Mouse (Mus musculus): ENCODE measurements around the gene Gsap. TPM values are rescaled to one million over a fixed set of nuclear protein-coding genes. Genes with fewer than 3 reads are reported as not detected.

Gene Gsap
- polyA plus RNA-seq, 1 experiment from 2014 or later = 0.81 TPM

DNA sequence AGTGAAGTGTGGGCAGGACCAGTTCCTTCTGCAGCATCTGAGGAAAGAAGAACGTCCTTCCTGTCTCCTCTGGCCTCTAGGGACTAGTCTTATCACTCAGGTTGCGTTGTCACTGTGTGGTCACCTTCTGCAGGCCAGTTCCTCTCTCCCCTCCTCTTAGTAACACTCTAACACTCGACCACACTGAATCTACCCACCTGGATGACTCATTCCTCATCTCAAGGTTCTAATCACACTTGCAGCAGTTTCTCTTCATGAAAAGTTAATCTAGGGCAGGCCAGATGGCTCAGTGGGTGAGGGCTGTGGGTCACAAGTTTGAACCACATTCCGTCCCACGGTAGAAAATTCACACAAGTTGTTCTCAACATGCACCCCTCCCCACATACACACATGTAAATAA is 62.8 kb downstream of the Gsap start:
- TF ChIP-seq CTCF (IDR thresholded peaks at IDR 0.05; ENCODE audit: low read depth) = no peak
- Histone ChIP-seq H3K9me3 (ENCODE audit: control insufficient read depth) (no peaks in the 10 kb centered on the region), H3K9ac (ENCODE audit: low read depth, low read length) (no peak overlapping the region), H3K4me3 (ENCODE audit: low read depth, low read length) (no peak overlapping the region), H3K27me3 (replicated peaks; ENCODE audit: control insufficient read depth, insufficient read depth, low read length) (no peaks in the 10 kb centered on the region), H3K27ac (ENCODE audit: low read depth, low read length) (no peak overlapping the region), H3K4me2 (replicated peaks; ENCODE audit: low read depth) (no peak overlapping the region), H3K36me3 (ENCODE audit: control insufficient read depth, insufficient read depth) (no peaks in the 10 kb centered on the region), H3K4me1 (replicated peaks; ENCODE audit: control insufficient read depth, insufficient read depth, low read length) (no peaks in the 10 kb centered on the region)
- no peak for ATAC-seq
- 58% methylated on average over 5 of the region's 5 CpGs for WGBS

DNA sequence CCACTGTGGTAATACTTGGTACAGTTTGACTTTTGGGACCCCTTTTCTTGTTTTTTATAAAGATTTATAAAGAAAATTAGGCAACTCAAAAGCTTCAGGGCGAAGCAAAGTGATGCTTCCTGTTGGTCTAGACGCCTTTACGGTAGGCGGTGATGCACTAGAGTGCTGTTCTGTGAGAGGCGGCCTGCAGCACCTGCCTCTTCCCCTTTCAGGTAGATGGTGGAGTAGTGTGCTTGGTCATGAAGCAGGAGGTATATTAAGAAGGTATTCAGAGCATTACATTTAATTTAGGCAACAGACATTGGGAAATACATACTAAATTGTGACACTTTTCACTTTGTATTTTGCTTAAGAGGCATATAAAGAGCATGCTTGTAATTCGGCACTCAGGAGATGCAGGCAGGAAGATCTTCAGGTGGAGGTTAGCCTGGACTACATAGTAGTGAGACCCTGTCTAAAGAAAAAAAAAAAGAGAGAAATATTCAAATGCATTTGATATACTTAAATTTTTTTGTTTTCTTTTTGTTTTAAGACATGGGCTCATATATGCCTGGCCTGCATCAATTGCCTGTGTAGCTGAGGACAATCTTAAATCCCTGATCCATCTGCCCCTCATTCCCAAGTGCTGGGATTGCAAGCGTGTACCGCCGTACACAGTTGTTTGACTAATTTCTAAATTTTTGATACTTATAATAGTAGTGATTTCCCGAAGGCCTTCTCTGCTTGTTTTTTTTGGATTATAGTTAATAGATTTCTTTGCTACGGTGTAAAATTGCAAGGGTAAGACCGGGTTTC is 68.9 kb downstream of the Gsap start:
- Histone ChIP-seq H3K9ac (ENCODE audit: low read depth, low read length) (no peak overlapping the region), H3K4me2 (replicated peaks; ENCODE audit: low read depth) (no peak overlapping the region), H3K36me3 (ENCODE audit: control insufficient read depth, insufficient read depth) (no peaks in the 10 kb centered on the region), H3K9me3 (ENCODE audit: control insufficient read depth) (no peaks in the 10 kb centered on the region), H3K27ac (ENCODE audit: low read depth, low read length) (no peak overlapping the region), H3K4me1 (replicated peaks; ENCODE audit: control insufficient read depth, insufficient read depth, low read length) (no peaks in the 10 kb centered on the region), H3K27me3 (replicated peaks; ENCODE audit: control insufficient read depth, insufficient read depth, low read length) (no peaks in the 10 kb centered on the region), H3K4me3 (ENCODE audit: low read depth, low read length) (no peak overlapping the region)
- 90% methylated on average over 12 of the region's 12 CpGs for WGBS
- no peak for ATAC-seq
- TF ChIP-seq CTCF (IDR thresholded peaks at IDR 0.05; ENCODE audit: low read depth) = no peak

DNA sequence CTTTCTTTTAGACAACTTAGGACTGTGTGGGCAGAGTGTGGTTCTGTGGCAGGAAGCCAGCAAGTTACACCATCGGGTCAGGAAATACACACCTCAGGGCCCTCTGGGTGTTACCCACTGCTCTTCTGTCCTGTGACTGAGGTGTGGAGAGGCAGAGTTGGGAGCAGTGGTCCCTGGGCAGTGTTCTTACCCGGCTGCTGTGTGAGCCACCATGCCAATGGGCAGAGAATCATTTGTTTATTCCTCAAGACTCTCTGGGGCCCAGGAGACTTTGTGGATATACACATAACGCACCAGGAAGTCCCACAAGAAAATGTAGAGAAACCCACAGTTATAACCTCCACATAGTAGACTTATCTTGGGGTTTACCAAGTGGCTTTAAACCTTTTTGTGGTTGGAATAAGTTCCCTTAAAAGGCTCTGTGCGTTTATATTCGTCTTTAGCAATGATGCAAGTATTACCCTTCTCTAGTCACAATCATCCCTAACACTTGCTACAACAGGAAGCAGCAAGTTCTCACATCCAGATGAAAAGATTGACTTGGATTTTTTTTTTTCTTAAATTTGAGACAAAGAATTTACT is 69.6 kb downstream of the Gsap start:
- H3K4me3 ChIP-seq (ENCODE audit: low read depth, low read length) = no peak overlapping the region
- no peaks in the 10 kb centered on the region for H3K4me1 ChIP-seq (replicated peaks; ENCODE audit: control insufficient read depth, insufficient read depth, low read length)
- ATAC-seq = no peak
- H3K27me3 ChIP-seq (replicated peaks; ENCODE audit: control insufficient read depth, insufficient read depth, low read length) = no peaks in the 10 kb centered on the region
- H3K9ac ChIP-seq (ENCODE audit: low read depth, low read length) = no peak overlapping the region
- 77% methylated on average over 5 of the region's 5 CpGs for WGBS
- TF ChIP-seq CTCF (IDR thresholded peaks at IDR 0.05; ENCODE audit: low read depth) = no peak
- no peaks in the 10 kb centered on the region for H3K9me3 ChIP-seq (ENCODE audit: control insufficient read depth)
- H3K4me2 ChIP-seq (replicated peaks; ENCODE audit: low read depth) = no peak overlapping the region
- no peak overlapping the region for H3K27ac ChIP-seq (ENCODE audit: low read depth, low read length)
- H3K36me3 ChIP-seq (ENCODE audit: control insufficient read depth, insufficient read depth) = no peaks in the 10 kb centered on the region

DNA sequence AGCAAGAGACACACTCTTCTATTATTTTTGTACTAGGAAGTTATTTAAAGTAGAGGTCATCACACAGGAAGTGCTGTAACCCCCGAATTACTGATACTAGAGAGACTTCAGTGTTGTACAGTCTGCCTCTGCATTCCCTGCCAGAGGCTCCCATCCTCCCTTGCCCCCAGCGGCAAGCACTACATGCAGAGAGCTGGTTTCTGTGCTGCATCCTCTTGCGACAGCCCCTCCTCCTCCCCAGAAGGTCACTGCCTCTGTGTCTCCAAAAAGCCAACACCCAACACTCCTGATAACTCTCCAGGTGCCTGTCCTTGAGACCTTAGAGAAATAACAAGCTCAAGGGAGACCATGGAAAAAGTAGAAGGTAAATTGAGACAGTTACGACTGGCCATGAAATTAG is 71.1 kb downstream of the Gsap start:
- Histone ChIP-seq H3K4me2 (replicated peaks; ENCODE audit: low read depth) (no peak overlapping the region), H3K9me3 (ENCODE audit: control insufficient read depth) (no peaks in the 10 kb centered on the region), H3K4me1 (replicated peaks; ENCODE audit: control insufficient read depth, insufficient read depth, low read length) (no peaks in the 10 kb centered on the region), H3K9ac (ENCODE audit: low read depth, low read length) (no peak overlapping the region), H3K27me3 (replicated peaks; ENCODE audit: control insufficient read depth, insufficient read depth, low read length) (no peaks in the 10 kb centered on the region), H3K36me3 (ENCODE audit: control insufficient read depth, insufficient read depth) (no peaks in the 10 kb centered on the region), H3K4me3 (ENCODE audit: low read depth, low read length) (no peak overlapping the region), H3K27ac (ENCODE audit: low read depth, low read length) (no peak overlapping the region)
- no peak for ATAC-seq
- 65% methylated on average over 4 of the region's 4 CpGs for WGBS
- TF ChIP-seq CTCF (IDR thresholded peaks at IDR 0.05; ENCODE audit: low read depth) = no peak

DNA sequence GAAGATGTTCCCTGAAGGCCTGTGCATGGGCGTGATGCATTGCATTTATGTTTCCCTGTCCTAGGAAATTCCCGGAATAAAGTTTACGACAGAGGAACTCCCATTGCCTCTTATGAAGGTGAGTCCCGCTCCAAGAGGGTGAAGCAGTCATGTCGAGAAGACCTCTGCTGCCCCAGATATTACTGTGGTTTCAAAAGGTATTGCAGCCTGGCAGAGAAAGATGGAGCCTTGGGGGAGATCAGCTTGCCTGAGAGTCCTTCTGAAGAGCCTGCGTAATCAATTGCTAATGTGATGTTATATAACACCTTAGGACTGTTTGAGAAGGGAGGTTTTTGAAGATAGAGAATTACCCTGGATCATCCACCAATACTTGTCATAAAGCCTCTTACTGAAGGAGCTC is 71.8 kb downstream of the Gsap start:
- no peaks in the 10 kb centered on the region for H3K4me1 ChIP-seq (replicated peaks; ENCODE audit: control insufficient read depth, insufficient read depth, low read length)
- peak; percentile 65 for TF ChIP-seq CTCF (IDR thresholded peaks at IDR 0.05; ENCODE audit: low read depth)
- H3K9me3 ChIP-seq (ENCODE audit: control insufficient read depth) = no peaks in the 10 kb centered on the region
- 61% methylated on average over 6 of the region's 6 CpGs for WGBS
- ATAC-seq = no peak
- H3K27me3 ChIP-seq (replicated peaks; ENCODE audit: control insufficient read depth, insufficient read depth, low read length) = no peaks in the 10 kb centered on the region
- H3K4me2 ChIP-seq (replicated peaks; ENCODE audit: low read depth) = no peak overlapping the region
- no peak overlapping the region for H3K9ac ChIP-seq (ENCODE audit: low read depth, low read length)
- no peak overlapping the region for H3K4me3 ChIP-seq (ENCODE audit: low read depth, low read length)
- no peak overlapping the region for H3K27ac ChIP-seq (ENCODE audit: low read depth, low read length)
- H3K36me3 ChIP-seq (ENCODE audit: control insufficient read depth, insufficient read depth) = no peaks in the 10 kb centered on the region

DNA sequence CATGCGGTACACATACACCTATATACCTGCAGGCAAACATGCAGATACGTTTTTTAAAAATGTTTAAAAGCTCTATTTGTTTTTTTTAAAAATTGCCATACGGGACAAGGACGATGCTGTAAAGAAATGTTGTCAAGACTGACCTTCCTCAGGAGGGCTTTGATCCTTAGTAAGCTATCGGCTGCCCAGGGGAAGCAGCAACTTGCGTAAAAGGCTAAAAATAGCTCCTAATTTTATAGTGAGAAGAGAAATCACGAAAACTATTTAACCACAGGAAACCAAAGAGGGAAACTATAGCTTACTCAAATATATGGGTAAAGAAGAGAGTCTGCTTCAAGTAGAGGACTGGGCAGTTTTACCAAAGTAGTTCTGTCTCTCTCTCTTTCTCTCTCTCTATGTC is 74.7 kb downstream of the Gsap start:
- Histone ChIP-seq H3K4me1 (replicated peaks; ENCODE audit: control insufficient read depth, insufficient read depth, low read length) (no peaks in the 10 kb centered on the region), H3K27me3 (replicated peaks; ENCODE audit: control insufficient read depth, insufficient read depth, low read length) (no peaks in the 10 kb centered on the region), H3K9ac (ENCODE audit: low read depth, low read length) (no peak overlapping the region), H3K27ac (ENCODE audit: low read depth, low read length) (no peak overlapping the region), H3K4me3 (ENCODE audit: low read depth, low read length) (no peak overlapping the region), H3K36me3 (ENCODE audit: control insufficient read depth, insufficient read depth) (no peaks in the 10 kb centered on the region), H3K9me3 (ENCODE audit: control insufficient read depth) (no peaks in the 10 kb centered on the region), H3K4me2 (replicated peaks; ENCODE audit: low read depth) (no peak overlapping the region)
- 70% methylated on average over 7 of the region's 7 CpGs for WGBS
- no peak for ATAC-seq
- TF ChIP-seq CTCF (IDR thresholded peaks at IDR 0.05; ENCODE audit: low read depth) = no peak
